Mouse (Mus musculus) spleen, adult 2 months (tissue): ENCODE results near the gene Aqp11.

Experiments used
- CTCF ChIP-seq: fragments of 200-500 bp; IDR thresholded peaks from 2 replicates; pipeline ENCODE4 v1.5.1; 2011; ENCODE audit warnings: mild to moderate bottlenecking, inconsistent platforms; ENCODE audit not compliant: insufficient read depth, insufficient read length, insufficient replicate concordance; ENCODE audit errors: extremely low read depth
- POLR2A ChIP-seq: fragments of 200-500 bp; IDR thresholded peaks from 2 replicates; pipeline ENCODE4 v1.6.1; 2011; ENCODE audit warnings: low read depth, low read length, inconsistent platforms

DNA sequence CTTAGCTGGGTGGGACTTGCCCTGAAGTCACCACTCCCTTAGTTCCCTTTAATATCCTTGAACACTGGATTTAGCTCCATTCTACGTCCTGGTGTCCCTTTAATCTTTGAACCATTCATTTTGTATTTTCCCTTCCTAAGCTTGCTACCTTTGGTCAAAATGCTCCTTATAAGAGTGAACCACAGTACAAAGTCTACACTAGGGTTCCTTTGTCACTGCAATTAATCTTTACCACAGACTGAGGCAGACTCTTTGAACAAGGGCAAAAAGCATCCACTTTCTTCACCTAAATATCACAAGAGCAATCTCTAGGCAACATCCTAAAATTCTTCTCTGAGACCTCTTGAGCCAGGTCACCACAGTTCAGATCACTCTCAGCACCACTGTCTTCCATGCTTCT, 42.1 kb upstream of the Aqp11 start:
- TF ChIP-seq POLR2A (no peak), CTCF (no peak)
